Mouse (Mus musculus): ENCODE measurements around the gene Fgf6. TPM values are rescaled to one million over a fixed set of nuclear protein-coding genes. Genes with fewer than 3 reads are reported as not detected.

Fgf6 gene
- total RNA-seq, 1 experiment from 2014 or later: not detected

GRCm38 (mm10) chr6:127059975-127060374 is 44.6 kb downstream of the Fgf6 start:
- ATAC-seq (replicated peaks in 1 of 2; ENCODE audit: insufficient read depth in 1 of 2, low FRiP score in 2 of 2, low TSS enrichment in 1 of 2, low read depth in 1 of 2, poor library complexity in 2 of 2, severe bottlenecking in 2 of 2): no peak

GRCm38 (mm10) chr6:127063915-127064314 is 48.5 kb downstream of the Fgf6 start:
- no peak for ATAC-seq (replicated peaks in 1 of 2; ENCODE audit: insufficient read depth in 1 of 2, low FRiP score in 2 of 2, low TSS enrichment in 1 of 2, low read depth in 1 of 2, poor library complexity in 2 of 2, severe bottlenecking in 2 of 2)

GRCm38 (mm10) chr6:127064815-127065214 is 49.4 kb downstream of the Fgf6 start:
- peak in 1 of 2 experiments; percentile 45; a peak in 1 of 4 replicates for ATAC-seq (replicated peaks in 1 of 2; ENCODE audit: insufficient read depth in 1 of 2, low FRiP score in 2 of 2, low TSS enrichment in 1 of 2, low read depth in 1 of 2, poor library complexity in 2 of 2, severe bottlenecking in 2 of 2)

GRCm38 (mm10) chr6:127072817-127073216 is 57.4 kb downstream of the Fgf6 start, which contains the start of gene Fgf23:
Gene Fgf23 (plus strand): TSS chr6:127072902.
- ATAC-seq (replicated peaks in 1 of 2; ENCODE audit: insufficient read depth in 1 of 2, low FRiP score in 2 of 2, low TSS enrichment in 1 of 2, low read depth in 1 of 2, poor library complexity in 2 of 2, severe bottlenecking in 2 of 2): peak; percentile 44 to 45; a peak in 1 of 4 replicates

Other genes starting within 250 kb of the Fgf6 start
- 93.8 and 106 TPM in 2 replicates for gene Ndufa9, start 166.4 kb upstream of the Fgf6 start, total RNA-seq (2017)
- gene Akap3, start 162.5 kb upstream of the Fgf6 start, total RNA-seq (2017): not detected in 2 replicates
- gene Dyrk4, start 93.7 kb upstream of the Fgf6 start, total RNA-seq (2017): 2.6 TPM in 1 of 2 replicates, not detected in the other
- 112 and 143 TPM in 2 replicates for gene Rad51ap1, start 76.0 kb upstream of the Fgf6 start, total RNA-seq (2017)
- gene D6Wsu163e, start 75.6 kb upstream of the Fgf6 start, total RNA-seq (2017): 26.1 and 53.5 TPM in 2 replicates
- gene Fgf23, start 57.3 kb downstream of the Fgf6 start, total RNA-seq (2017): not detected in 2 replicates
- 3.4 and 3.8 TPM in 2 replicates for gene Tigar, start 94.0 kb downstream of the Fgf6 start, total RNA-seq (2017)
- 57.3 and 129 TPM in 2 replicates for gene Ccnd2, start 136.6 kb downstream of the Fgf6 start, total RNA-seq (2017)